ENCODE assay signal across 12 mouse cellular contexts in genomic region chr1:85960873-85961272, GRCm38 (mm10). TPM values are rescaled to one million over a fixed set of nuclear protein-coding genes. Genes with fewer than 3 reads are reported as not detected.
A peak's percentile ranks its signal among the peaks of the same experiment; 100 is the strongest.
DNase-seq lines count a peak whose midpoint lies in the region; ATAC-seq and TF ChIP-seq lines count a peak whose summit lies in the region.
"Had no signal": no experiment of that assay in that cellular context is flagged by ENCODE, and none has a peak within 500 bp of the region (broad histone marks: within the 10 kb centered on the region; RNA-seq: fewer than 3 reads in every experiment).

Gene Gpr55 (minus strand): TSS chr1:85961007.

- no peak for DNase-seq in heart, postnatal 10 days
- peak; percentile 35 for DNase-seq in lung, postnatal 25 days (ENCODE audit: low spot score)
- DNase-seq in thymus, adult 2 months, result peak; percentile 40
- DNase-seq in limb, embryonic 10.5 days (ENCODE audit: low spot score), result no peak
- no peak for DNase-seq in midbrain, embryonic 10.5 days (ENCODE audit: low spot score)
- no peak for DNase-seq in adrenal gland, adult 8-10 months
- DNase-seq: kidney, adult 8-10 months had no signal

- peaks cover 47% of the 10 kb centered on the region for H3K4me1 ChIP-seq in heart, embryonic 15.5 days (replicated peaks)
- peaks cover 55% of the 10 kb centered on the region for H3K4me1 ChIP-seq in thymus, adult 2 months (replicated peaks; ENCODE audit: control insufficient read depth, insufficient read depth, low read length)
- no peaks in the 10 kb centered on the region for H3K4me1 ChIP-seq in limb, embryonic 10.5 days
- H3K4me1 ChIP-seq in midbrain, embryonic 10.5 days, result peaks cover 9% of the 10 kb centered on the region

- no peak within 1 kb of the TSS for H3K4me3 ChIP-seq in heart, embryonic 15.5 days
- no peak within 1 kb of the TSS for H3K4me3 ChIP-seq in thymus, adult 2 months (ENCODE audit: control insufficient read depth, insufficient read depth, low read length)
- H3K4me3 ChIP-seq in limb, embryonic 10.5 days, result no peak within 1 kb of the TSS
- no peak within 1 kb of the TSS for H3K4me3 ChIP-seq in midbrain, embryonic 10.5 days

- no peaks in the 10 kb centered on the region for H3K27me3 ChIP-seq in heart, embryonic 15.5 days
- H3K27me3 ChIP-seq in thymus, adult 2 months (ENCODE audit: control insufficient read depth, insufficient read depth, low read length), result no peaks in the 10 kb centered on the region
- no peaks in the 10 kb centered on the region for H3K27me3 ChIP-seq in limb, embryonic 10.5 days (ENCODE audit: low read depth, poor library complexity, severe bottlenecking)
- no peaks in the 10 kb centered on the region for H3K27me3 ChIP-seq in midbrain, embryonic 10.5 days (ENCODE audit: low read depth, poor library complexity, severe bottlenecking)

- 52% methylated on average over 5 of the region's 5 CpGs for WGBS in heart, embryonic 15.5 days
- WGBS in thymus, adult 2 months, result 3% methylated on average over 5 of the region's 5 CpGs
- 73% methylated on average over 5 of the region's 5 CpGs for WGBS in limb, embryonic 10.5 days
- 87% methylated on average over 5 of the region's 5 CpGs for WGBS in midbrain, embryonic 10.5 days

- TF ChIP-seq POLR2A in thymus, adult 2 months (IDR thresholded peaks at IDR 0.05; ENCODE audit: control insufficient read depth, extremely low read depth, insufficient read depth, low read length, poor library complexity), result no peak

- no peaks in the 10 kb centered on the region for H3K36me3 ChIP-seq in heart, embryonic 15.5 days
- no peaks in the 10 kb centered on the region for H3K36me3 ChIP-seq in thymus, adult 2 months (ENCODE audit: control insufficient read depth, insufficient read depth, low read length)
- H3K36me3 ChIP-seq in limb, embryonic 10.5 days, result no peaks in the 10 kb centered on the region
- H3K36me3 ChIP-seq in midbrain, embryonic 10.5 days, result no peaks in the 10 kb centered on the region

- H3K4me2 ChIP-seq in heart, embryonic 15.5 days, result no peak within 1 kb of the TSS
- H3K4me2 ChIP-seq: midbrain, embryonic 11.5 days had no signal

- no peaks in the 10 kb centered on the region for H3K9me3 ChIP-seq in heart, embryonic 15.5 days (replicated peaks)
- no peaks in the 10 kb centered on the region for H3K9me3 ChIP-seq in limb, embryonic 10.5 days (replicated peaks)
- H3K9me3 ChIP-seq in midbrain, embryonic 10.5 days (replicated peaks), result no peaks in the 10 kb centered on the region

- no peak within 1 kb of the TSS for H3K9ac ChIP-seq in heart, embryonic 15.5 days

- peak within 1 kb of the TSS; percentile 72; the same call in 1 of the 2 replicates for H3K27ac ChIP-seq in heart, embryonic 15.5 days
- peak within 1 kb of the TSS; percentile 55 for H3K27ac ChIP-seq in thymus, adult 2 months (ENCODE audit: control insufficient read depth, insufficient read depth, low read length)
- no peak within 1 kb of the TSS for H3K27ac ChIP-seq in limb, embryonic 10.5 days
- no peak within 1 kb of the TSS for H3K27ac ChIP-seq in midbrain, embryonic 10.5 days (replicated peaks)

- intact Hi-C loops in heart, postnatal 10 days (cut with DNase I), result no loop called here

- ATAC-seq in heart, embryonic 15.5 days (replicated peaks; ENCODE audit: insufficient number of reproducible peaks, insufficient read depth, low FRiP score, low read depth), result no peak
- peak; percentile 82 for ATAC-seq in granulocyte monocyte progenitor cell, adult 5-6 weeks (replicated peaks; ENCODE audit: poor library complexity, severe bottlenecking)

- no peak for TF ChIP-seq CTCF in thymus, adult 2 months (IDR thresholded peaks at IDR 0.05; ENCODE audit: borderline replicate concordance, control insufficient read depth, extremely low read depth, insufficient read depth, low read length, poor library complexity)

RNA-seq across cellular contexts. Expression of gene Gpr55, which starts in this region (rescaled TPM):
- 0.06 and 0.08 TPM in 2 replicates for polyA plus RNA-seq in heart, embryonic 15.5 days (2015; fragmentation: Nextera tagmentation; extraction: Ambion mirVana)
- total RNA-seq in heart, postnatal 10 days (2021), result not detected
- not detected in 2 replicates for total RNA-seq in granulocyte monocyte progenitor cell, adult 5-6 weeks (2014; fragmentation: Nextera tagmentation)
- total RNA-seq in granulocyte monocyte progenitor cell, adult 5-6 weeks (2017), result not detected in 2 replicates
- 1.5 and 1.8 TPM in 2 replicates for polyA plus RNA-seq in thymus, adult 2 months (2012; rRNA removed)
- polyA plus RNA-seq in limb, embryonic 10.5 days (2016; fragmentation: Nextera tagmentation; extraction: Ambion mirVana), result not detected in 2 replicates
- not detected in 2 replicates for polyA plus RNA-seq in midbrain, embryonic 10.5 days (2016; fragmentation: Nextera tagmentation; extraction: Ambion mirVana)
- 1 to 10 TPM; 3.1 to 7.8 (median 5.1) TPM for total RNA-seq in adrenal gland, adult 8-10 months (2022)
- total RNA-seq: left cerebral cortex, postnatal 36 days had no signal
- polyA plus RNA-seq: embryonic facial prominence, embryonic 11.5 days; midbrain, embryonic 11.5 days had no signal

Comparison
In these comparisons a context has a peak if more than half of its experiments do, and no peak if none do; other contexts are left out.
1. RNA of gene Gpr55 (total RNA-seq): 3.1 to 7.8 TPM in adrenal gland, adult 8-10 months; not detected in heart, postnatal 10 days and not detected in granulocyte monocyte progenitor cell, adult 5-6 weeks; every median in the first group is over 4 times any median in the second.
2. Peak in ATAC-seq in granulocyte monocyte progenitor cell, adult 5-6 weeks; RNA of the gene not detected or under 1 TPM.
3. H3K27ac ChIP-seq: peak in heart, embryonic 15.5 days (single experiment) and thymus, adult 2 months (single experiment); none in limb, embryonic 10.5 days (single experiment) and midbrain, embryonic 10.5 days (single experiment).
4. DNase-seq: peak in lung, postnatal 25 days (single experiment) and thymus, adult 2 months (single experiment); none in heart, postnatal 10 days (0 of 2), limb, embryonic 10.5 days (single experiment), midbrain, embryonic 10.5 days (single experiment) and adrenal gland, adult 8-10 months (single experiment).